Mouse (Mus musculus) spleen, postnatal 10 days (tissue): ENCODE data around the gene Ssr3.
"Not testable (repeated sequence)": the region's sequence is repeated elsewhere in the genome, so short reads cannot be mapped to it uniquely, and the experiment has no call there.

Experiments
- DNase-seq, 2 experiments: peaks; one replicate each; pipeline ENCODE4 v3.0.0; 2021 to 2022; ENCODE audit warnings: low spot score in 2 of 2

The Ssr3 gene

DNA sequence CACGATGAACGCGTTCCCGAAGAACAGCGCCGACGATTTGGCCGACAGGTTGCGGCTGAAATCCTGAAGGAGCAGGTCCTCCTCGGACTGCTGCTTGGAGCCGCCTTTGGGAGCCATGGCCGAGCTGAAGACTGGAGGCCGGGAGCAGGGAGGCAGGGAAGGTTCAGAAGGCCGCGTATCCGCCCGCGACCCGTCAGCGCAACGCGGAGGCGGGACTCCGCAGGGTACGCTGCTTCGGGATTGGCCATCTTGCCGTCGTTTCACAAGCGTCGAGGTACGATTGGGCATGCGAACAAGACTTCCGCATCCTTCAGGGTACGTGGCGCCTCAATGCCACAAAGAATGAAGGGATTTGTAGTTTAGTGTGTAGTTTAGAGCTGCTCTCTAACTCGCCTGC lies at the start of gene Ssr3:
TSS of gene Ssr3 (minus strand) at position 203 of the 397 bp plus-strand sequence.
- peak; percentile 90 to 95 for DNase-seq

DNA sequence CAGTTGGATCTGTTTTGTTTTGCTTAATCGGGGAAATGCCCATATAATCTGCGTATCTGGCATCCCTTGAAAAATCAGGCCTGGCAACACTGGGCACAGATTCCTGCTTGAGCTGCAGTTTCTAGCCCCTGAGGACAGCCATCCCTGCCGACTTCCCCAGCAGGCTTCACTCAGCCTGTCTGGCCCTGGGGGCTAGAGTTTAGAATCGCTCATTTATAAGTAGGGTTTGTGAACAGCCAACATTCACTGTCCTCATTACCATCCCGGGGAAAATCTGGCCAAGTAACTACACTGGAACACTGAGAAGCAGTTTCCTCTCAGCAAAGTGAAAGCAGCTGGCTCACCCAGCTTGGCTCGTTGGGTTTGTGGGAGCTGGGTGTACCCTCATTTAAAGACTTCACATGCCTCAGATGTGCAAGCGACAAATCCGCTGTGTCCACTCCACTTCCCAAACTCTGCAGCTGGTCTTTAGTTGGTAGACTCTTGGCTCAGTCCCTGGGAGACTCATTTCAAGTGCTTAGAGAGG lies 49.2 kb upstream of the Ssr3 start:
- no peak for DNase-seq

DNA sequence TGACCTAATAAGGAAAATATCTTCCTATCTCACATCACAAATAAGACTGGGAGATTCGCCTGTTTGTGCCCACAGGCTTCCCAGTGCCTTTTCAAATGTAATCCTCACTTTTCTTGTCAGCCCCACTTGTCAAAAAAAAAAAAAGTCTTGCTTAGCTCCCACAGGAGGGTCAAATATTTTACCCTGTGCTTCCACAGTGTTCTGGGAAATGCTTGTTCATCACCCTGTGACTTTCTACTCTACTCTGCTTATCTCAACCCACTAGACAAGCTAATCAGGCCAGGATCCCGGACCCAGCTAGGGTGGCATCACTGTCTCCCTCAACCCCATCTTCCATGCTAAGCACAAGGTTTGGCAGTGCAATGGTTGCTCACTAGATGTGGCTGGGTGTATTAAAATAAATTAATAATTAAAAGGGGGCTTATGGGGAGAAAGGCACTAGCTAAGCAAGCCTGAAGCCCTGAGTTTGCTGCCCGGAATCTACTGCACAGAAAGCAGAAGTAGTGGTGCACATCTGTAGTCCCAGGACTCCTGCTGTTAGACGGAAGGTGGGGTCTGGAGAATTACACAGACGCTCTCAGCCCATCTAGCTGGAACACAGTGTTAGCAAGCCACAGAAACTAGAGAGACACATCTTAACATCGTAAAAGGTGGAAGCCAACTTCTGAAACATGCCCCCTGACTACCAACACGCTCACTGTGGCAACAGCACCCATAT lies 46.2 kb upstream of the Ssr3 start:
- DNase-seq: no peak

DNA sequence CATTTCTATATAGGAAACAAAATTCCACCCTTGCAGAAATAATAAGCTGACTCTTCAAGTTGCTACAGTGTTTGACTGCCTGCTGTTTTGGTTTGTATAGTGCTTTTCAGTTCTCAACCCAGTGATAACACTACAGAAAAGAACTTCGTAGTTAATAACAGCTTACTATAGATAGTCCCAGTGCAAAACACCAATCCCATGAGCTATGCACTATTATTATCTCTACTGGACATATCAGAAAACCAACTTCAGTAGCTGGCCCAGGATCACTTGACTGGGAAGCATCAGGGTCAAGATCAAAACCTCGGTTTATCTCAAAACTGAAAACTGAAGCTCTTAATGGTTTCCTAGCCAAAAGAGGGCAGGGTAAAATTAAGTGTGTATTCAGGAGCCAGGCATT lies 43.4 kb upstream of the Ssr3 start:
- DNase-seq: no peak

DNA sequence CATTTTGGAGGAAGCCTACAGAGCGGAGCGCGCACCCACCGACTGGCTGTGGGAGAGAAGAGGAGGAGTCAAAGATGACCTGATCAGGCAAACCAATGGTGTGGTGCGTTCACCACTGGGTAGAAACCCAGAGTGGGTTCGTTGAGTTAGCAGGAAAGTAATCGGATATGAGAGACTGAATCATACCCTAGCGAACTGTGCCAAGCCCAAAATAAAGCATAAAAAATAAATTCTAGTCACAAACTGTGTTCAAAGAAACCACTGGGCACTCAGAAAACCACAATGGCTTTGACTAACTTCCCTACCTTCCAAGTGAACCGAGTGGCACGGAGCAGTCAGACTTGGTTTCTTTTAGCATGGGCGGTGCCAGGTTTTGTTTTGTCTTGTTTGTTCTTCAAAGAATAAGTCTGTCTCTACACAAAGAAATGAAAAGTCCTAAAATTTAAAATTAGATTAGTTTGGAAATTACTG lies 42.7 kb upstream of the Ssr3 start:
- DNase-seq: no peak

DNA sequence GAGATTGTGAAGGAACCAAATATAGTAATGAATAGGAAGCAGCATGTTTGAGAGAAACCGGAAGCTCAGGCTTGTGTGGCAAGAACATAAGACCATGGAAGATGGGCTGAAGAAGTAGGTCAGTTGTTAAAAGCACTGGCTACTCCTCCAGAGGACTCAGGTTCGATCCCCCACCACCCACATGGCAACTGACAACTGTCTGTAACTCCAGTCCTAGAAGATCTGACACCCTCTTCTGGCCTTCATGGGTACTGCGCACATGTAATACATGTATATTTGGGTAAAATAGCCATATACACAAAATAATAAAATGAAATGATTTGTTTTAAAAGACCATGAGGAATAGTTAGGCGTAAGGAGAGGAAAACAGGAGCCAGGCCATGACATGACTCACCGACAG lies 39.8 kb upstream of the Ssr3 start:
- DNase-seq: peak in 1 of 2 experiments; percentile 25

DNA sequence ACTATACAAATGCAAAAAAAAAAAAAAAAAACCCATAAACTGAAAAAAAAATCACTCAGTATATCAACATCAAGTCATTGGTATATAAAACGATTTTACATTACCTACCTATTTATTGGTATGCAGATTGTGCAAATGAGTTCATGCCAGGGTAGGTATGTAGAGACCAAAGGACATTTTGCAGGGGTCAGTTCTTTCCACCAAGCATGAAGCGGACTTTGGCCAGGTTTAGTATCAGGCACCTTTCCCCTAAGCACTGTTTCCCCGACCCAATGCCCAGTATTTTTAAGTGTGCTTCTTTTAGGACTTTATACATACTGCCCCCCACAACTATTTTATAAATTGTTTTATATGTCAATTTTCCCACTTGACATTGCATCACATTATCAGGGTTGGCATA lies 27.3 kb upstream of the Ssr3 start:
- DNase-seq: no peak

DNA sequence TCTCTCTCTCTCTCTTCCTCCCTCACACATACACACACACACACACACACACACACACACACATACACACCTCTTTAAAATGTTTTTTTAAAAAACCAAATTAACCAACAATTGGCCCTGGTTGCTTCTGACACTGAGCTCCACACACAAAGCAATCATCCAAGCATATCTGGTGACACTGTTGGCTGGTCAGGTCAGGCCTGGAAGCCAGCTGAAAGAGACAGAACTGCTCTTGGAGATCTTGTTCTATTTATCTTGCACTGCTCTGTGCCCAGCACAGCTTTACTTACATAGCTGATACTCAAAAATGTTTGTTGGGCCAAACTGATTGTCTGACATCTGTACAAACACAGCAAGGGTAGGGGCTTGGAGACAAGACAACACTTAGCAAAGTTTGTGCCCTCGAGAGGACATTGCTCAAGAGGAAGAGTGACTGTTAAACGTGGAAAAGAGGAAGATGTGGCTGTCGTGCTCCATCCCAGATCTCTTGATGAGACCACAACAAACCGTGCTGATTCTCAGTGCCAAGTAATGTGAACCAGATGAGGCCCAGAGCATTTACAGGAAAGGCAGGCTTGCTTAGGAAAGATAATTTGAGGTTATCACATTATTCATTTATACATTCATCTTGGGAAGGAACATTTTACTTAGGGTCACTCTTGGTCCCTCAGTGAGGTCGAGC lies 25.6 kb upstream of the Ssr3 start:
- no peak for DNase-seq

DNA sequence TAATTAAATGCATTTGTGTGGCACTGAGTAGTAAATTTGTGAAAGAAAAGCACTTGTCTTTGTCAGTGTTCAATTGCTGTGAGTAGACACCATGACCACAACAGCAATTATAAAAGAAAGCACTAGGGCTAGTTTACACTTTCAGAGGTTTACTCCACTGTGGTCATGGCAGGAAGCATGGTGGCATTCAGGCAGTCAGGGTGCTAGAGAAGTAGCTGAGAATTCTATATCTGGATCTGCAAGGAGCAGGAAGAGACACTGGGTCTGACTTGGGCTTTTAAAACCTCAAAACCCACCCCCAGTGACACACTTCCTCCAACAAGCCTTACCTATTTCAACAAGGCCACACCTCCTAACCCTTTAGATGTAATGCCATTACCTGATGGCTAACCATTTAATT lies 24.1 kb upstream of the Ssr3 start:
- no peak for DNase-seq

DNA sequence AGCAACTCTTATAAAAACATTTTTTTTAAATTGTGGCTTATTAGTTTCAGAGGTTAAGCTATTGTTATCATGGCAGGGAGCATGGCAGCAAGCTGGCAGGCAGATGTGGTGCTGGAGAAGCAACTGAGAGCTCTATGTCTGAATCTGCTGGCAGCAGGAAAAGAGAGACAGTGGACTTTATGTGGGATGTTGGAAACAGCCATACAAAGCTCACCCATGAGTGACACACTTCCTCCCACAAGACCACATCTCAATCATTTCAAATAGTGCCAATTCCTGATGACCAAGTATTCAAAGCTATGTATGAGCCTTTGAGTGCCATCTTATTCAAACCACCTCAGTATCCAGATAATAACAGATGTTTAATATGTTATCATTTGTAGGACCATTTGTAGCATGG lies 15.5 kb upstream of the Ssr3 start:
- no peak for DNase-seq

DNA sequence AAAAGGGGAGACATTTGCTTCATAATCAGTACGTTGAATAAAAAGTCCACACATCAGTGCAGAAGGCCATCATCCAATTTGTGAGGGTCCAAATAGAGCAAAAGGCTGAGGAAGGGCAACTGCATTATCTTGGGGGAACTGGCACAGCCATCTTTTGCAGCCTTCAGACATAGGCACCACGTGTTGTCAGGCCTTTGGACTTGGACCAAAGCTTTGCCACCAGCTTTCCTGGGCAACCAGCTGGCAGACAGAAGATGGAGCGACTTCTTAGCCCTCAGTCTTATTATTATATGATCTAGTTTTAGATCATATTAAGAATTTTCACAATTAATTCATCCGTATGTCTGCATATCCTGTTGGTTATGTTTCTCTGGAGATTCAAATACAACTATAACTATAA lies 13.4 kb upstream of the Ssr3 start:
- no peak for DNase-seq

DNA sequence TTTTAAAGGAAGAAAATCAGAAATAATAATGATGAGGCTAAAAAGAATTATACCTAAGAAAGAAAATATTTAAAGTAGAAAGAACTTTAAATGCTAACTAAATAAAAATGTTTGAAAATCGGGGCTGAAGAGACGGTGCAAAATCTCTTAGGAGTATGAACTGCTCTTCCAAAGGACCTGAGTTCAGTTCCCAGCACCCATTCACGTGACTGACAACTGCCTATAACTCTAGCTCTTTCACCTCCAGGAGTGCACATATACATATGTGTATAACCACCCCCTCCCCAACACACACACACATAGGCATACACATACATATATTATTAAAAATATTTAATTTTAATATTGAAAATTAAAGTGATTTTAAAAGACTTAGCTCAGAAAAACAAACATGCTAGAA lies 5.1 kb upstream of the Ssr3 start:
- DNase-seq: no peak

DNA sequence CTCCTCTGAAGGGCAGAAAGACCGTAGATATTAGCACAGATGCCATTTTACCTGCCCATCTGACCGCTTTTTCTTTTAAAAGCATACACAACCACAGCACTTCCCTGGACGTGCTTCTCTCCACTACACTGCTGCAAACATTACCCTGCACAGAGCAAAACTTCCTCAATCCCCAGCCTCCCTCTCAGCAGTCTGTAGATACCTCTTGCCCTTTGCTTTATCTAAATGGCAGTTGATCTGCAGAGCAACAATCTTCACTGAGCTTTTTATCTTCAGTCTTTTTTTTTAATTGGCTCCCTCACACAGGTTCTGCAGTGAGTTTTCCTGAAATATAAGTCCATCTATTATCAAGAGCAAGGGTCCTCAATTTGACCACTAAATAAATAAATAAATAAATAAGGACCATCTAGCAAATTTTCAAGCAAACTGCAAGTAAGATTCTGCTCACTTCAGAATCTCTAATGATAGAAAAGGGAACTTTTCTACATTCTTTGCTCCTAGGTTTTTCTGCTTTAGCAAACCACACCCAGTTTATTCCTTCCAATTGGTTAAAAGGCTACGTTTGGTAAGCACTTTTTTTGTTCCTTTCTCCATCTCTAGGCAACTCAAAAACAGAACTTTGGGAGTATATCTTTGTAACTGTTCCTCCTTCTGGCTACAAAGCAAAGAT lies 4.5 kb upstream of the Ssr3 start:
- DNase-seq: no peak

DNA sequence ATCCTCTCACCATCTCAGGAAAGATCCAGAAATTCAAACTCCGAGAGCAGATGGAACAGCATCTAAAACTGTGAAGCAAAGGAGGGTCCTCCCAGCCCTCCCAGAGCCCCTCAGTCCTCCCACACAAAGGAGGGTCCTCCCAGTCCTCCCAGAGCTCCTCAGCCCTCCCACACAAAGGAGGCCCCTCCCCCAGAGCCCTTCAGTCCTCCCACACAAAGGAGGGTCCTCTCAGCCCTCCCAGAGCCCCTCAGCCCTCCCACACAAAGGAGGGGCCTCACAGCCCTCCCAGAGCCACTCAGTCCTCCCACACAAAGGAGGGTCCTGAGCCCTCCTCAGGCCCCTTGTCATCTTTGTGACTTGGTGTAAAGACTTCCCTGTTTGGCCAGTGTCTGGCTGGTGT lies 2.7 kb upstream of the Ssr3 start:
- DNase-seq: not testable (repeated sequence)

DNA sequence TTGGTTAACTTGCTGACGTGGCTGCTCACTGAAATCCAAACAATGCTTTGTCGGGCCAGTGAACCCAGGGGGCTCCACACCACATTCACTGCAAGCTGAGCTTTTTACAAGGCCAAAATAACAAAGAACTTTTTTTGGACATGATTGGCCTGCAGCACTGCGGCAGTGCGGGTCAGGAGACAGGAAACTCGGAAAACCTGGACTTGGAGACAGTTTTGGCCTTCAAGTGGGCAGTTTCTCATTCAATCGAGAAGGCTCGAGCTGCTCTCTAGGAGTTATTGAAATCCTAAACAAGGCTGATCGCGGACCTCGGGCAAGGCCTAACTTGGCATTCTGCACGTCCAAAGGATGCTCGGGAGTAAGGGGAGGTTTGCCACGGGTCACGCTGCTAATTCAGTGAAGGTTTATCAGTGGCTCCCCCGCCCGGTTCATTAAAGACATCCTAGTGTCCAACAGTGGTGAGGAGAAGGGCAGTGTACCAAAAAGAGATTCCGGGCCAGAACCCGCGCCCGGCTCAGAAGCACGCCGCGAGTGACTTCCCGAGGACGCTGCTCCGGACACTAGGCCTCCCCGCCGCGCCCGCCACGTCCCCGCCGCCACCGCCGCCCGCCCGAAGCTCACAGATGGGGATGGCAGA lies 521 bp downstream of the Ssr3 start:
- DNase-seq: no peak

DNA sequence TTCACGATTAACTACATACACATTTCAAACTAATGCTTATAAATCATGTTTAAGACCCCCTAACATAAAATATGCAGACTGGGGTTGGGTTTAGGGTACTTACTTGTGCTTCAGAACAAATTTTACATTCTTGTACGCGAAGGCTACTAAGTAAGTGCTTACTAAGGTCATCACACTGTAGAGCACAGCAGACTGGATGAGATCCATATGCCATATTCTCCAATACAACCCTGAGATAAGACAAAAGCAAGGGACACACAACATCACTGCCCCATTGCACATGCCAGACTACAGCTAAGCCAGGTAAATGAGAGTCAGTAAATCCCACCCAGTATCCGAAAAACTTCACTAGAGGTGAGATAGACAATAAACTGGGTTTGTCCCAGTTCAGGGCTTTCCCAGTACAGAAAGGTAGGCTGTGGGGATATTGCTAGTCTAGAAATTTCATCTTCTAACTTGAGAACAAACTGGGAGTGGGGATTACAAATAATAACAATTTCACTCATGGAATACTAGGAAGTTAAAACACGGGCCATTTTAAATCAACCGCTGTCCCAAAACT lies 1.1 kb downstream of the Ssr3 start:
- no peak for DNase-seq

DNA sequence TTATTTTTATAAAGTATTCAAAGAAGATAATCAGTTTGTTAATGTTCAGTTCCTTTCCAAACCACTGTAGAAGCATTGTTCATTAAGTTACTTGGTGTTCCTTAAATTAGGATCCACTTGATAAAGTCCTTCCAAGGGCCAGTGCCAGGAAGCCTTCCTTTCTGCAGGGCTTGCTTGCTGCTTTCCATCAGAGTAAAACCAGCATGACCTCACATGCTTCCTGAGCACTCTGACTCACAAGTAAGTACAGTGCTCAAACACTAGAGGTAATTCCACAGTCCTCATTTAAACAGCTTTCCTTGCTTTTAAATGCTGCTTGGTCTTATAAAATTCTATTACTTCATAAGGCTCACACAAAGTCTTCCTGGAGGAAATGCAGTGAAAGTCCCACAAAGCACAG lies 6.7 kb downstream of the Ssr3 start:
- no peak for DNase-seq

DNA sequence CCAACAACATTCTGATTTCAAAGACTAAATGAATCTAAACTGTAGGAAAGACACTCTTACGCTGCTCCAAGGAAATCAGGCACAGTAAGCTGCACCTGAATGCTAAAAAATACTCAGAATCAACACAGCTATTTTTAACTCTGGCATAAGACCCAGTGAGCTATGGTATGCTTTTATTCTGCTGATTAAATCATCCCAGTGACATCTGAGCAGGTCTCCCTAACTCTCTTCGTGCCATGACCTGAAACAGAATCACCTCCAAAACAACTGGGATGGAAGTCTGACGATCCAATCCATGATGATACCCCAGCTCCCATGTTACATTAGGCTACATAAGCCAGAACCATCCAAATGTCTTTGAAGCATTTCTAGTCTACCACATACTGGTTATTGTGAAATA lies 8.0 kb downstream of the Ssr3 start:
- no peak for DNase-seq

DNA sequence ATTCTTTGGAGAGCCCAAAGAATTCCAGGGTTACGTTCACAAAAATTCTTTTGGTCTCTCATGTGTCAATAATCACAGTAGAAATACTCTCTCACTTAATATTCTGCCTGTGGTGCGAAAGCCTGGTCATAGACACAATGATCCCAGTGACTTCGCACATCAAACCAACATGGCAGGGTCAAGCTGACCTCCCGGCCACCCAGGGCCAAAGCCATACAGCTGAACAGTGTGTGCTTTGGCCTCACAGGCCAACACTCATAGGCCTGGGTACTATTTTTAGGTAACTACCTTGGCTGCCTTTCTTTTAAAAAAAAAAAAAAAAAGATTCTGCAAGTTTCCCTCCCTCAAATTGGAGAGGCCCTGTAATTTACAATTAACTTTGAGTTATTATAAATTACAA lies 11.3 kb downstream of the Ssr3 start:
- DNase-seq: no peak

DNA sequence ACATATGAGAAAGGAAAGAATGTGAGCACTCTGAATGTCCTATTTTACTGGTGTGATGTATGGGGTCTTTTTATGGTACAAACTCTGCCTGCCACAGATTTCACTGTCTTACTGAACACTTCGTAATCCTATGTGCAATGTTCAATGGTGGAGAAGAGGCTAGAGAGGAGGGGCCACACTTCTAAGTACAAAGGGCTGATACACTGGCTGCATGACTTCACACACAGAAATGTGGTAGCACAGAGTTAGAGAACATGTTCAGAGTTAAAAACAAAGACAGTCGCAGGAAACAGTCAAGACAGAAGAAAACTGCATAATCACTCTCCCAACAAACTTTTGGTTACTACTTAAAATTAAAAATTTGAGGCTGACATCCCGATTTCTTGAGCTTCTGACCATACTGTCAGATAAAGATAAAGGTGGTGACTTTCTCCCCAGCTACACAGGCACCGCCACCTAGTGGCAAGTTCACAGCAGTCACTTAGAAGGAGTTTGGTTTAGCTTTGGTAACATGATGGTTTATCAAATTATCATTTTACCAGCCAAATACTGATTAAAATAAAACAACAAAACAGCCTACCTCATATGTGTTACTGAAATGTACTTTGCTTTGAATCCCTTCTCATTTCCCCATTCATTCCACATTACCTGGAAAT lies 12.4 kb downstream of the Ssr3 start:
- DNase-seq: peak in 1 of 2 experiments; percentile 61

DNA sequence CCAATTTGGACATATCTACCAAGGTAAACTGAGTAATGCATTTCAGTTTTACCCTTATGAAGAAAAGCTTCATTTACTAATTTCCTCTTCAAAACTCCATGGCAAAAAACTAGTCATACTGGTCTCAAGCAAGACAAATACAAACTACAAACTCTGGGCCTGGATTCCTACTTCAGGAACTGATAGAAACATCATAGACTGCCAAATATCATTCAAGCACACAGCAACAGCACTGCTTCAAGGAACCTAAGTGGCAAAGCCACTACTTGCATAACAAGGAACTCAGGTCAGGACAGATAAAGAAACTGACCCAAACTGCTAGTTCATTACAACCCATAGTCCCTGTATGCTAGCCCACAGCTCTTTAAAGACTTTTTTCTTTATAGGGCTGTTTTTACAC lies 13.7 kb downstream of the Ssr3 start:
- no peak for DNase-seq
